Mouse (Mus musculus): Measurements from ENCODE around the gene Plcl1.

- TF ChIP-seq TAL1 (IDR thresholded peaks at IDR 0.05; ENCODE audit: low read length), result no peak
- no peak for TF ChIP-seq GATA1 (IDR thresholded peaks at IDR 0.05; ENCODE audit: low read length)
Measured at GRCm38 (mm10) chr1:55448104-55448503, 42.4 kb downstream of the Plcl1 start.

Data from erythroblast, embryonic 14.5 days (primary cell).